Mouse (Mus musculus) MN1 (cell line): ENCODE data around the gene Dus3l.
A peak's percentile ranks its signal among the peaks of the same experiment; 100 is the strongest.

Experiments used
- DNase-seq: peaks from one replicate; pipeline ENCODE4 v3.0.0-alpha.2; 2016; ENCODE audit warnings: low spot score

Dus3l gene

GRCm38 (mm10) chr17:56754271-56755185 is 10.0 kb upstream of the Dus3l start:
- no peak for DNase-seq

GRCm38 (mm10) chr17:56756703-56757399 is 7.7 kb upstream of the Dus3l start:
- DNase-seq = no peak

GRCm38 (mm10) chr17:56757416-56758123 is 7.0 kb upstream of the Dus3l start, which contains the start of gene Nrtn:
TSS of gene Nrtn (minus strand) at chr17:56757530.
- DNase-seq = peak; percentile 42

- peak; percentile 46 for DNase-seq
Measured at GRCm38 (mm10) chr17:56758132-56758531, 6.4 kb upstream of the Dus3l start.

GRCm38 (mm10) chr17:56759261-56759660 is 5.3 kb upstream of the Dus3l start:
- no peak for DNase-seq

GRCm38 (mm10) chr17:56761077-56761476 is 3.5 kb upstream of the Dus3l start:
- DNase-seq = no peak

GRCm38 (mm10) chr17:56761991-56762410 is 2.6 kb upstream of the Dus3l start:
- peak; percentile 94 for DNase-seq

- DNase-seq = peak; percentile 46
Measured at GRCm38 (mm10) chr17:56762769-56763731, 1.5 kb upstream of the Dus3l start.

- DNase-seq = no peak
Measured at GRCm38 (mm10) chr17:56763741-56764250, 761 bp upstream of the Dus3l start.

GRCm38 (mm10) chr17:56765431-56765830 is 874 bp downstream of the Dus3l start:
- no peak for DNase-seq

- no peak for DNase-seq
Measured at GRCm38 (mm10) chr17:56766631-56767405, 2.3 kb downstream of the Dus3l start.

GRCm38 (mm10) chr17:56767531-56768135 is 3.1 kb downstream of the Dus3l start:
- no peak for DNase-seq

GRCm38 (mm10) chr17:56768941-56769340 is 4.4 kb downstream of the Dus3l start:
- no peak for DNase-seq

GRCm38 (mm10) chr17:56769950-56770349 is 5.4 kb downstream of the Dus3l start, which contains the start of gene Prr22:
TSS of gene Prr22 (plus strand) at chr17:56770250.
- no peak for DNase-seq

GRCm38 (mm10) chr17:56777568-56777967 is 13.0 kb downstream of the Dus3l start:
- DNase-seq = no peak

GRCm38 (mm10) chr17:56778779-56779362 is 14.3 kb downstream of the Dus3l start:
- peak; percentile 77 for DNase-seq

GRCm38 (mm10) chr17:56780291-56780978 is 15.9 kb downstream of the Dus3l start:
- no peak for DNase-seq

GRCm38 (mm10) chr17:56788886-56789285 is 24.3 kb downstream of the Dus3l start:
- peak; percentile 43 for DNase-seq

GRCm38 (mm10) chr17:56789286-56789685 is 24.7 kb downstream of the Dus3l start:
- no peak for DNase-seq
